20 mouse cellular contexts compared by ENCODE assay signal in genomic region chr4:122870741-122871140, GRCm38 (mm10). TPM values are rescaled to one million over a fixed set of nuclear protein-coding genes. Genes with fewer than 3 reads are reported as not detected.
DNase-seq lines count a peak whose midpoint lies in the region; ATAC-seq lines count a peak whose summit lies in the region.
"Had no signal": no experiment of that assay in that cellular context is flagged by ENCODE, and none has a peak within 500 bp of the region (broad histone marks: within the 10 kb centered on the region; RNA-seq: fewer than 3 reads in every experiment).

No protein-coding gene starts in this region.

- no peak overlapping the region for H3K27ac ChIP-seq in embryonic facial prominence, embryonic 10.5 days (replicated peaks)
- H3K27ac ChIP-seq: embryonic facial prominence, embryonic 15.5 days; forebrain, embryonic 12.5 days; heart, adult 2 months; heart, embryonic 13.5 days; hindbrain, embryonic 14.5 days; liver, embryonic 15.5 days; midbrain, embryonic 13.5 days had no signal

- WGBS in embryonic facial prominence, embryonic 10.5 days = 89% methylated on average over 5 of the region's 5 CpGs

- no peaks in the 10 kb centered on the region for H3K27me3 ChIP-seq in embryonic facial prominence, embryonic 10.5 days (replicated peaks; ENCODE audit: low read depth, poor library complexity, severe bottlenecking)
- H3K27me3 ChIP-seq: embryonic facial prominence, embryonic 15.5 days; forebrain, embryonic 12.5 days; heart, embryonic 13.5 days; liver, embryonic 15.5 days; midbrain, embryonic 13.5 days; Patski had no signal

- no peak for DNase-seq in frontal cortex, postnatal 14 days (ENCODE audit: low spot score in 2 of 2)
- DNase-seq in right cerebral cortex, adult 18-20 months = peak; percentile 60
- DNase-seq in right cerebral cortex, postnatal 36 days (ENCODE audit: low spot score in 2 of 2) = no peak
- peak; percentile 36 for DNase-seq in layer of hippocampus, adult 9-10 months (ENCODE audit: low spot score)
- no peak for DNase-seq in embryonic facial prominence, embryonic 10.5 days (ENCODE audit: low spot score)
- DNase-seq in heart, adult 18-20 months = no peak
- DNase-seq: gastrocnemius, postnatal 36 days; heart, adult 2 months; heart, postnatal 10 days; kidney, adult 11 months; right cerebral cortex, postnatal 25 days had no signal

- H3K4me1 ChIP-seq in embryonic facial prominence, embryonic 10.5 days = no peaks in the 10 kb centered on the region
- H3K4me1 ChIP-seq: embryonic facial prominence, embryonic 15.5 days; forebrain, embryonic 12.5 days; midbrain, embryonic 13.5 days had no signal

- peaks cover 61% of the 10 kb centered on the region for H3K36me3 ChIP-seq in embryonic facial prominence, embryonic 10.5 days (replicated peaks)

- peak; percentile 64 for ATAC-seq in frontal cortex, adult (ENCODE audit: low TSS enrichment)
- ATAC-seq: inflammation-experienced regulatory T-cells, adult 6 months; midbrain, embryonic 13.5 days; Patski had no signal

- no peaks in the 10 kb centered on the region for H3K9me3 ChIP-seq in embryonic facial prominence, embryonic 10.5 days
- H3K9me3 ChIP-seq: embryonic facial prominence, embryonic 15.5 days; forebrain, embryonic 12.5 days; heart, embryonic 13.5 days; liver, embryonic 15.5 days; midbrain, embryonic 13.5 days had no signal

- no peak overlapping the region for H3K4me3 ChIP-seq in embryonic facial prominence, embryonic 10.5 days
- H3K4me3 ChIP-seq: embryonic facial prominence, embryonic 15.5 days; forebrain, embryonic 12.5 days; heart, adult 2 months; heart, embryonic 13.5 days; liver, embryonic 15.5 days; midbrain, embryonic 13.5 days had no signal

RNA-seq across cellular contexts. Expression of gene Cap1, which starts 15.1 kb away (rescaled TPM):
- 72.6 and 73.9 TPM in 2 replicates for polyA plus RNA-seq in embryonic facial prominence, embryonic 10.5 days (2016; fragmentation: Nextera tagmentation; extraction: Ambion mirVana)
- total RNA-seq in heart, adult 18-20 months (2021) = 10 to 100 TPM; 46.3 to 52.7 TPM

RNA-seq across cellular contexts. Expression of gene Ppt1, which starts 34.7 kb away (rescaled TPM):
- 50.6 and 53.4 TPM in 2 replicates for polyA plus RNA-seq in embryonic facial prominence, embryonic 10.5 days (2016; fragmentation: Nextera tagmentation; extraction: Ambion mirVana)
- 10 to 100 TPM; 43.0 to 44.9 TPM for total RNA-seq in heart, adult 18-20 months (2021)

Comparison
In these comparisons a context has a peak if more than half of its experiments do, and no peak if none do; other contexts are left out.
1. DNase-seq: peak in right cerebral cortex, adult 18-20 months (single experiment) and layer of hippocampus, adult 9-10 months (single experiment); none in frontal cortex, postnatal 14 days (0 of 2), right cerebral cortex, postnatal 36 days (0 of 2), embryonic facial prominence, embryonic 10.5 days (single experiment) and heart, adult 18-20 months (0 of 2).